Mouse (Mus musculus): ENCODE measurements at regions not wholly inside any gene's neighbourhood (a gene's known extent, or its start where the extent isn't known, plus 50 kb on each side); places are given as distances from the start of the nearest gene placed in this dataset.

- no peak for TF ChIP-seq CTCF (IDR thresholded peaks at IDR 0.05)
- TF ChIP-seq EP300 (IDR thresholded peaks at IDR 0.05), result peak; percentile 85
These were observed 363.4 kb upstream of the Rgs18 start for GRCm38 (mm10) chr1:145138452-145139266.

Data from lung, postnatal 0 days (tissue).